Mouse (Mus musculus) CH12.LX (cell line): ENCODE measurements around the gene Ttn. TPM values are rescaled to one million over a fixed set of nuclear protein-coding genes. Genes with fewer than 3 reads are reported as not detected.

Experiments used
- DNase-seq: peaks from one replicate; pipeline ENCODE4 v3.0.0-alpha.2; 2013; ENCODE audit errors: extremely low read depth
- H3K27ac ChIP-seq: 2 replicates; pipeline ENCODE4 v1.5.1; 2012; ENCODE audit warnings: low read depth, mild to moderate bottlenecking, control low read depth, moderate library complexity; ENCODE audit not compliant: insufficient read depth
- H3K27me3 ChIP-seq: replicated peaks from 2 replicates; pipeline ENCODE3; 2012; ENCODE audit warnings: inconsistent platforms
- H3K36me3 ChIP-seq, 2 experiments: replicated peaks in 1 of 2; 2 replicates each; pipeline versions ENCODE3 to v1.6.1; 2012; ENCODE audit warnings: inconsistent platforms in 1 of 2, low read length in 1 of 2, mild to moderate bottlenecking in 1 of 2, mixed read lengths in 1 of 2, moderate library complexity in 1 of 2; ENCODE audit not compliant: control insufficient read depth in 1 of 2, insufficient read depth in 1 of 2
- H3K4me1 ChIP-seq, 2 experiments: 2 replicates each; pipeline ENCODE4 v1.6.1; 2012; ENCODE audit warnings: inconsistent platforms in 1 of 2, moderate library complexity in 1 of 2; ENCODE audit not compliant: insufficient read depth in 2 of 2, control insufficient read depth in 1 of 2
- H3K4me2 ChIP-seq: 2 replicates; pipeline ENCODE4 v1.6.1; 2012; ENCODE audit warnings: low read depth, mild to moderate bottlenecking, control low read depth; ENCODE audit not compliant: poor library complexity, insufficient read depth, severe bottlenecking
- H3K4me3 ChIP-seq, 3 experiments: fragments of 150-350 bp in 1 of 3; sonication (generic) in 1 of 3; replicated peaks in 1 of 3; 2 replicates each; pipeline versions ENCODE3 to v1.5.1; 2011 to 2012; ENCODE audit warnings: low read depth in 2 of 3, low read length in 2 of 3, mild to moderate bottlenecking in 2 of 3, moderate library complexity in 2 of 3, control low read depth in 1 of 3, improper control_type of control experiment in 1 of 3, inconsistent platforms in 1 of 3, mixed read lengths in 1 of 3; ENCODE audit not compliant: poor library complexity in 1 of 3
- H3K79me2 ChIP-seq: replicated peaks from 2 replicates; pipeline ENCODE4 v1.6.1; 2012; ENCODE audit warnings: mild to moderate bottlenecking, moderate library complexity; ENCODE audit not compliant: control insufficient read depth, poor library complexity, insufficient read depth, severe bottlenecking; ENCODE audit errors: extremely low read depth
- H3K9ac ChIP-seq: 2 replicates; pipeline ENCODE4 v1.6.1; 2012; ENCODE audit warnings: low read depth, mild to moderate bottlenecking, control low read depth, moderate library complexity; ENCODE audit not compliant: insufficient read depth
- H3K9me3 ChIP-seq: replicated peaks from 2 replicates; pipeline ENCODE3; 2012; ENCODE audit warnings: low read length, inconsistent platforms, mixed read lengths
- CHD2 ChIP-seq: IDR thresholded peaks from 2 replicates; pipeline ENCODE4 v1.6.1; 2011; ENCODE audit warnings: low read length, improper control_type of control experiment
- CTCF ChIP-seq, 2 experiments: IDR thresholded peaks in 1 of 2; conservative IDR thresholded peaks in 1 of 2; 2 replicates each; pipeline ENCODE4 v1.5.1; 2011 to 2012; ENCODE audit warnings: low read depth in 2 of 2, low read length in 2 of 2, improper control_type of control experiment in 1 of 2, inconsistent platforms in 1 of 2, mild to moderate bottlenecking in 1 of 2, moderate library complexity in 1 of 2
- E2F4 ChIP-seq: IDR thresholded peaks from 2 replicates; pipeline ENCODE4 v1.6.1; 2011; ENCODE audit warnings: low read depth, low read length, improper control_type of control experiment; ENCODE audit not compliant: insufficient replicate concordance
- ELF1 ChIP-seq: IDR thresholded peaks from 2 replicates; pipeline ENCODE4 v1.6.1; 2014; ENCODE audit warnings: low read depth, mild to moderate bottlenecking, inconsistent platforms, low read length, improper control_type of control experiment
- EP300 ChIP-seq: IDR thresholded peaks from 2 replicates; pipeline ENCODE4 v1.6.1; 2011; ENCODE audit warnings: low read length, improper control_type of control experiment
- ETS1 ChIP-seq: conservative IDR thresholded peaks from 2 replicates; pipeline ENCODE4 v1.6.1; 2012; ENCODE audit warnings: low read depth, mild to moderate bottlenecking, inconsistent platforms, low read length, improper control_type of control experiment, moderate library complexity
- HCFC1 ChIP-seq: IDR thresholded peaks from 2 replicates; pipeline ENCODE4 v1.6.1; 2012; ENCODE audit warnings: low read depth, mild to moderate bottlenecking, inconsistent platforms, low read length, improper control_type of control experiment
- IRF4 ChIP-seq: IDR thresholded peaks from 2 replicates; pipeline ENCODE4 v1.6.1; 2014; ENCODE audit warnings: low read depth, mild to moderate bottlenecking, inconsistent platforms, low read length, improper control_type of control experiment
- JUND ChIP-seq: conservative IDR thresholded peaks from 2 replicates; pipeline ENCODE4 v1.6.1; 2011; ENCODE audit warnings: low read depth, low read length, improper control_type of control experiment
- KAT2A ChIP-seq: IDR thresholded peaks from 2 replicates; pipeline ENCODE4 v1.6.1; 2012; ENCODE audit warnings: low read length, improper control_type of control experiment, inconsistent platforms; ENCODE audit not compliant: insufficient replicate concordance
- MAFK ChIP-seq: IDR thresholded peaks from 2 replicates; pipeline ENCODE4 v1.6.1; 2011; ENCODE audit warnings: low read length, improper control_type of control experiment; ENCODE audit not compliant: insufficient replicate concordance
- MAX ChIP-seq: IDR thresholded peaks from 2 replicates; pipeline ENCODE4 v1.6.1; 2011; ENCODE audit warnings: low read length, improper control_type of control experiment
- MEF2A ChIP-seq: IDR thresholded peaks from 2 replicates; pipeline ENCODE4 v1.6.1; 2014; ENCODE audit warnings: low read depth, mild to moderate bottlenecking, inconsistent platforms, low read length, improper control_type of control experiment, borderline replicate concordance
- MXI1 ChIP-seq: IDR thresholded peaks from 2 replicates; pipeline ENCODE4 v1.6.1; 2011; ENCODE audit warnings: mild to moderate bottlenecking, low read depth, low read length, improper control_type of control experiment
- NRF1 ChIP-seq: IDR thresholded peaks from 2 replicates; pipeline ENCODE4 v1.6.1; 2014; ENCODE audit warnings: low read depth, mild to moderate bottlenecking, inconsistent platforms, low read length, improper control_type of control experiment, moderate library complexity
- PAX5 ChIP-seq: IDR thresholded peaks from 2 replicates; pipeline ENCODE4 v1.6.1; 2012; ENCODE audit warnings: low read length, inconsistent platforms, mixed read lengths
- RAD21 ChIP-seq: IDR thresholded peaks from 2 replicates; pipeline ENCODE4 v1.6.1; 2011; ENCODE audit warnings: low read depth, mild to moderate bottlenecking, low read length, improper control_type of control experiment, moderate library complexity
- SIN3A ChIP-seq: IDR thresholded peaks from 2 replicates; pipeline ENCODE4 v1.6.1; 2012; ENCODE audit warnings: low read length, improper control_type of control experiment, inconsistent platforms
- TBP ChIP-seq: conservative IDR thresholded peaks from 2 replicates; pipeline ENCODE4 v1.6.1; 2011; ENCODE audit warnings: low read depth, low read length, improper control_type of control experiment
- UBTF ChIP-seq: IDR thresholded peaks from 2 replicates; pipeline ENCODE4 v1.6.1; 2012; ENCODE audit warnings: low read depth, mild to moderate bottlenecking, inconsistent platforms, low read length, improper control_type of control experiment, moderate library complexity
- ZMIZ1 ChIP-seq: IDR thresholded peaks from 2 replicates; pipeline ENCODE4 v1.6.1; 2012; ENCODE audit warnings: low read depth, mild to moderate bottlenecking, inconsistent platforms, low read length, improper control_type of control experiment
- dilution Hi-C: fragments of 300-500 bp; cut with MboI; formaldehyde crosslinking; loops from 2 replicates; pipeline ENCODE4 v1.14.3; 2020; ENCODE audit warnings: low sequenced_read_pairs; ENCODE audit not compliant: extremely low pct_unique_long_range_greater_than_20kb, extremely low pct_ligation_motif_present
- in situ Hi-C: fragments of 300-500 bp; cut with MboI; formaldehyde crosslinking; loops from 3 replicates; pipeline ENCODE4 v1.14.3; 2019; ENCODE audit warnings: low sequenced_read_pairs, low pct_ligation_motif_present, low pct_unique_long_range_greater_than_20kb, mixed read lengths
- polyA plus RNA-seq: library from polyadenylated mRNA; unstranded; fragments of >175 nt; gene quantifications from 2 replicates; pipeline ENCODE4 v1.2.1, GENCODE M21; 2012; ENCODE audit warnings: low read depth; ENCODE audit not compliant: insufficient read length
- total RNA-seq, 2 experiments: library from RNA; depleted of rRNA; stranded (reverse); fragments of 300-350 nt in 1 of 2; fragments of >200 nt in 1 of 2; gene quantifications; 2 replicates each; pipeline ENCODE4 v1.2.3; 2012 to 2014

Gene Ttn
- total and polyA plus RNA-seq, 3 experiments: 0.23 to 4.2 (median 0.60) TPM

GRCm38 (mm10) chr2:76881406-76881805 lies 100.9 kb downstream of the Ttn start:
- Histone ChIP-seq H3K9me3 (no peaks in the 10 kb centered on the region), H3K4me2 (no peak overlapping the region), H3K4me3 (no peak overlapping the region), H3K9ac (no peak overlapping the region), H3K27me3 (no peaks in the 10 kb centered on the region), H3K4me1 (no peaks in the 10 kb centered on the region), H3K36me3 (no peaks in the 10 kb centered on the region), H3K27ac (no peak overlapping the region), H3K79me2 (no peaks in the 10 kb centered on the region)
- no peak for TF ChIP-seq E2F4
- no peak for TF ChIP-seq UBTF
- no peak for TF ChIP-seq MAX
- no peak for TF ChIP-seq ZMIZ1
- TF ChIP-seq SIN3A: no peak
- no peak for TF ChIP-seq IRF4
- TF ChIP-seq CTCF (conservative IDR thresholded peaks at IDR 0.05 in 1 of 2, IDR thresholded peaks at IDR 0.05 in 1 of 2; ENCODE audit: low read depth in 2 of 2, low read length in 2 of 2): no peak
- dilution Hi-C loops (no loop called here), in situ Hi-C loops (no loop called here)
- DNase-seq: no peak

- no peaks in the 10 kb centered on the region for H3K79me2 ChIP-seq
- dilution Hi-C loops: no loop called here
- H3K4me2 ChIP-seq: no peak overlapping the region
- H3K4me3 ChIP-seq: no peak overlapping the region
- in situ Hi-C loops: no loop called here
- no peaks in the 10 kb centered on the region for H3K27me3 ChIP-seq
- H3K36me3 ChIP-seq: no peaks in the 10 kb centered on the region
- no peaks in the 10 kb centered on the region for H3K9me3 ChIP-seq
- no peaks in the 10 kb centered on the region for H3K4me1 ChIP-seq
- no peak overlapping the region for H3K9ac ChIP-seq
- TF ChIP-seq ETS1 (no peak), ZMIZ1 (no peak), MAFK (no peak), MEF2A (no peak), NRF1 (no peak), TBP (no peak), PAX5 (no peak), RAD21 (no peak), EP300 (no peak), JUND (no peak), KAT2A (no peak), CHD2 (no peak), MXI1 (no peak), E2F4 (no peak), SIN3A (no peak), IRF4 (no peak), ELF1 (no peak), HCFC1 (no peak)
- H3K27ac ChIP-seq: no peak overlapping the region
- DNase-seq: no peak
Measured at GRCm38 (mm10) chr2:76875587-76875986, 106.8 kb downstream of the Ttn start.
